Mouse (Mus musculus): Measurements from ENCODE around the gene Gna15. TPM values are rescaled to one million over a fixed set of nuclear protein-coding genes. Genes with fewer than 3 reads are reported as not detected.
A peak's percentile ranks its signal among the peaks of the same experiment; 100 is the strongest.

Gene Gna15
- polyA plus RNA-seq, 1 experiment from 2014 or later: 0.84 TPM

DNA sequence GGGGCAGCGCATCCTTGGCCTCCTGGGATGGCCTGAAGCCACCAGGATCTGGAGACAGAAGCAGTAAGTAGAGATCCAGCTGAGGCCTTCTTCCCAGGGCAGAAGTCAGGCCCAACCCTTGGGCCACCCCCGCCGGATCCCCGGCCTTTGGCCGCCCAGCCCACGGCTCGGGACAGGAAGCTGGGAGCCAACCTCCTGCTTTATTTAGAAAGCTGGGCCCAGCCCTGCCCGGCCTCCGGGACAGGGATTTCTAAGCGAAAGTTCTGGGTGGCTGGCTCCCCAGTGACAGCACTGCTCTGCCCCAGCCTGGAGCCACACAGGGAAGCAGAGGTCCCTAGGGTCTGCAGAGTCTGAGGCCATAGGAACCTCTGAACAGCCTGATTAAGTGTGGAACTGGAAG is 17.8 kb upstream of the Gna15 start:
- Histone ChIP-seq H3K4me1 (replicated peaks; ENCODE audit: control insufficient read depth, insufficient read depth, low read length) (peaks cover 36% of the 10 kb centered on the region), H3K4me2 (ENCODE audit: low read length) (peak overlapping the region; percentile 95; the same call in 1 of the 2 replicates), H3K4me3 (ENCODE audit: low read depth, low read length) (no peak overlapping the region), H3K9me3 (ENCODE audit: control insufficient read depth, low read length) (no peaks in the 10 kb centered on the region), H3K9ac (ENCODE audit: low read length) (peak overlapping the region; percentile 23; the same call in 1 of the 2 replicates), H3K27ac (ENCODE audit: low read depth) (no peak overlapping the region), H3K36me3 (ENCODE audit: control insufficient read depth, insufficient read depth, low read length) (peaks cover 20% of the 10 kb centered on the region), H3K27me3 (replicated peaks; ENCODE audit: control insufficient read depth, insufficient read depth, low read length) (no peaks in the 10 kb centered on the region)
- DNase-seq (ENCODE audit: low spot score) (no peak), ATAC-seq (replicated peaks; ENCODE audit: low FRiP score, low TSS enrichment, low read depth) (no peak)
- WGBS: 66% methylated on average over 10 of the region's 10 CpGs

DNA sequence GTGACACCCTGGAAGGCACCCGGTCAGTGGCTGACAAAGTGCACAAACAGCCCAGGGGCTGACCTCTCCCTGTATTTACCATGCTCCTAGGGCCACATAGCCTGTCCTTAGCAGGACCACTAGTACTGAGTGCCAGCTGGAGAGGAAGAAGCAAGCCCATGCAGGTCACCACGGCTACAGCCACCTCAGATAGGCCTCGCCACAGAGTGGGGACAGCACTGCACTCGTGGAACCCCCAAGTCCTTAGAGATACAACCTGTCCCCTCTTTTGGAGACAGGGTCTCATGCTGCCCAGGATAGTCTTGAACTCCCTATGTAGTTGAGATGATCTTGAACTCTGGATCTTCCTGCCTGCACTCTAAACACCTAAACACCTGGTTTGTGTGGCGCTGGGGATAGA is 17.3 kb upstream of the Gna15 start:
- DNase-seq (ENCODE audit: low spot score): no peak
- Histone ChIP-seq H3K27ac (ENCODE audit: low read depth) (no peak overlapping the region), H3K4me1 (replicated peaks; ENCODE audit: control insufficient read depth, insufficient read depth, low read length) (peaks cover 36% of the 10 kb centered on the region), H3K4me3 (ENCODE audit: low read depth, low read length) (no peak overlapping the region), H3K27me3 (replicated peaks; ENCODE audit: control insufficient read depth, insufficient read depth, low read length) (no peaks in the 10 kb centered on the region), H3K4me2 (ENCODE audit: low read length) (no peak overlapping the region), H3K9me3 (ENCODE audit: control insufficient read depth, low read length) (no peaks in the 10 kb centered on the region), H3K9ac (ENCODE audit: low read length) (peak overlapping the region; percentile 23; the same call in 1 of the 2 replicates), H3K36me3 (ENCODE audit: control insufficient read depth, insufficient read depth, low read length) (peaks cover 20% of the 10 kb centered on the region)
- no peak for ATAC-seq (replicated peaks; ENCODE audit: low FRiP score, low TSS enrichment, low read depth)
- 88% methylated on average over 5 of the region's 5 CpGs for WGBS

DNA sequence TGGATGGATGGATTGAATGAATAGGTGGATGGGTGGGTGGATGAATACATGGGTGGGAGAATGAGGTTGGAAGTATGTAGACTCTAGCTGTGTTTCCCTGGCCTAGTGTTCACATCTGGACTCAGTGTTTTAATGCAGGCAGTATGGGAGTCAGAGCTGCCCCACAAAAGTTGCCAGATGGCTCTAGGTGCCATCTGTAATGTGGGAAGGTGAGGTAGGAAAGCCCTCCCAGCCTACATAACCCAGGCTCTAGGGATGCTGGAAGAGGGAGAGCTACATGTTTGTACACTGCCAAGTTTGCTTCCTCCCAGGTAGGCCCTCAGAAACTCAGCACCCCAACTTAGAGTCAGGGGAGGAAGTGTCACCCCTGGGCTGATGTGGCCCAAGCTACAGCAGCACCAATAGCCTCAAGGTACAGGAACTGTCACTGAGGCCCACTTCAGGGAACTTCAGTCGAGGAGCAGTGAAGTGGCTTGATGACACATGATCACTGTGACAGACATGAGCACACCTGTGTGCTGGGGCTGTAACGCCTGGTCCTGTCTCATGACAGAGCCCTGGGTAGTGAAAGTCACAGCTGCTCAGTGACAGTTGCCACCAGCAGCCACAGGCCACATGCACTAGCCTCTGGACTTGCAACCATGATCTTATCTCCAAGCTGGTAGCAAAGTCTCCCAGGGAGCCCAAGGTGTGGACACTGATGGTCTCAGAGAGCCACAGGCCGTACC is 14.5 kb upstream of the Gna15 start:
- Histone ChIP-seq H3K27me3 (replicated peaks; ENCODE audit: control insufficient read depth, insufficient read depth, low read length) (no peaks in the 10 kb centered on the region), H3K27ac (ENCODE audit: low read depth) (no peak overlapping the region), H3K9ac (ENCODE audit: low read length) (no peak overlapping the region), H3K9me3 (ENCODE audit: control insufficient read depth, low read length) (no peaks in the 10 kb centered on the region), H3K4me1 (replicated peaks; ENCODE audit: control insufficient read depth, insufficient read depth, low read length) (peaks cover 21% of the 10 kb centered on the region), H3K36me3 (ENCODE audit: control insufficient read depth, insufficient read depth, low read length) (peaks cover 24% of the 10 kb centered on the region), H3K4me3 (ENCODE audit: low read depth, low read length) (no peak overlapping the region), H3K4me2 (ENCODE audit: low read length) (no peak overlapping the region)
- DNase-seq (ENCODE audit: low spot score) (no peak), ATAC-seq (replicated peaks; ENCODE audit: low FRiP score, low TSS enrichment, low read depth) (no peak)
- WGBS: 79% methylated on average over 3 of the region's 3 CpGs

DNA sequence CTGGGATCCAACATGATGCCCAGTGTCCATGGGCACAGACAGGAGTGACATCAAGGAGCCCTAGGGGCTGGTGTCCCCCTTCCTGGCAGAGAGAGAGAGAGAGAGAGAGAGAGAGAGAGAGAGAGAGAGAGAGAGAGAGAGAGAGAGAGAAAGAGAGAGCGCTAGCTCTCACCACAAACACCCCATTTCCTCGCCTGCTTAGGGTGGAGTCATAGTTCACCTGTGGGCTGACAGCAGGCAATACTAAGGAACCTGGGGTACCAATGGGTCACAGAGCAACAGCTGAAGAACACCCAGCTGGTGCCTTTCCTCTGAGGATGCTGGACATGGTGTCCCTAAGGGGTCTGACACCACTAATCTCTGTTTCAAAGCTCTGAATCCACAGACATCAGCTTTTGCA is 13.4 kb upstream of the Gna15 start:
- Histone ChIP-seq H3K9ac (ENCODE audit: low read length) (no peak overlapping the region), H3K4me1 (replicated peaks; ENCODE audit: control insufficient read depth, insufficient read depth, low read length) (peaks cover 10% of the 10 kb centered on the region), H3K4me3 (ENCODE audit: low read depth, low read length) (no peak overlapping the region), H3K27me3 (replicated peaks; ENCODE audit: control insufficient read depth, insufficient read depth, low read length) (no peaks in the 10 kb centered on the region), H3K9me3 (ENCODE audit: control insufficient read depth, low read length) (no peaks in the 10 kb centered on the region), H3K27ac (ENCODE audit: low read depth) (no peak overlapping the region), H3K4me2 (ENCODE audit: low read length) (no peak overlapping the region), H3K36me3 (ENCODE audit: control insufficient read depth, insufficient read depth, low read length) (peaks cover 30% of the 10 kb centered on the region)
- 78% methylated on average over 2 of the region's 2 CpGs for WGBS
- DNase-seq (ENCODE audit: low spot score) (no peak), ATAC-seq (replicated peaks; ENCODE audit: low FRiP score, low TSS enrichment, low read depth) (no peak)

DNA sequence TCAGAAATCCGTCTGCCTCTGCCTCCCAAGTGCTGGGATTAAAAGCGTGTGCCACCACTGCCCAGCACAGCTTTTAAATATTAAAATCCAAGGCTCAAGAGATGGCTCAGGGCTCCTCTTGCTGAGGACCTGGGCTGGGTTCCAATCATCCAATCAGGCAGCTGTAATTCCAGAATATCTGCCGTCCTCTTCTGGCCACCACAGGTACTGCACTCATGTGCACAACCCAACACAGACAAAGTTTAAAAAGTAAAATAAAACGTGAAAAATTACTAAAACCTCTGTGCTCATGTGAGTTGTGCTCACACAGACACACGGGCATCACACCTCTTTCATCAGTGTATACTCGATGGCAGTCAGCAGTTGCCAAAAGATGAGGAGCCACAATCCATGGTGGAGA is 12.7 kb upstream of the Gna15 start:
- Histone ChIP-seq H3K36me3 (ENCODE audit: control insufficient read depth, insufficient read depth, low read length) (peaks cover 37% of the 10 kb centered on the region), H3K9ac (ENCODE audit: low read length) (no peak overlapping the region), H3K4me1 (replicated peaks; ENCODE audit: control insufficient read depth, insufficient read depth, low read length) (peaks cover 3% of the 10 kb centered on the region), H3K4me2 (ENCODE audit: low read length) (no peak overlapping the region), H3K27ac (ENCODE audit: low read depth) (no peak overlapping the region), H3K4me3 (ENCODE audit: low read depth, low read length) (no peak overlapping the region), H3K27me3 (replicated peaks; ENCODE audit: control insufficient read depth, insufficient read depth, low read length) (no peaks in the 10 kb centered on the region), H3K9me3 (ENCODE audit: control insufficient read depth, low read length) (no peaks in the 10 kb centered on the region)
- 76% methylated on average over 6 of the region's 6 CpGs for WGBS
- no peak for DNase-seq (ENCODE audit: low spot score)
- no peak for ATAC-seq (replicated peaks; ENCODE audit: low FRiP score, low TSS enrichment, low read depth)

DNA sequence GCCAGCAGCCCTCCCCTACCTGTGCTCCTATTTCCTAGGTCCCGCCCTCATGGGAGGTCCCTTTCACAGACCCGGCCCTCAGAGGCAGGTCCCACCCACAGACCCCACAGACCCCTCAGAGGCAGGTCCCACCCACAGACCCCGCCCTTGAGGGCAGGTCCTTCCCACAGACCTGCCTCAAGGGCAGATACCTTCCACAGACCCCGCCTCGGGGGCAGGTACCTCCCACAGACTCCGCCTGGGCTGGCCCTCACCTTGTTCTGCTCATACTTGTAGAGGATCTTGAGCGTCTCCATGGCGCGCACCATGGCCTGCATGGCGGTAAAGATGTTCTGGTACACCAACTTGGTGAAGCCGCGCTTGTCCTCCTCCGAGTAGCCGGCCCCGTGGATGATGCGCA is 10.8 kb upstream of the Gna15 start:
- H3K9me3 ChIP-seq (ENCODE audit: control insufficient read depth, low read length): no peaks in the 10 kb centered on the region
- no peak overlapping the region for H3K4me2 ChIP-seq (ENCODE audit: low read length)
- H3K36me3 ChIP-seq (ENCODE audit: control insufficient read depth, insufficient read depth, low read length): peaks cover 50% of the 10 kb centered on the region
- no peak overlapping the region for H3K27ac ChIP-seq (ENCODE audit: low read depth)
- no peaks in the 10 kb centered on the region for H3K4me1 ChIP-seq (replicated peaks; ENCODE audit: control insufficient read depth, insufficient read depth, low read length)
- no peak overlapping the region for H3K9ac ChIP-seq (ENCODE audit: low read length)
- ATAC-seq (replicated peaks; ENCODE audit: low FRiP score, low TSS enrichment, low read depth) (peak; percentile 54), DNase-seq (ENCODE audit: low spot score) (no peak)
- no peaks in the 10 kb centered on the region for H3K27me3 ChIP-seq (replicated peaks; ENCODE audit: control insufficient read depth, insufficient read depth, low read length)
- H3K4me3 ChIP-seq (ENCODE audit: low read depth, low read length): no peak overlapping the region
- 48% methylated on average over 15 of the region's 16 CpGs for WGBS

DNA sequence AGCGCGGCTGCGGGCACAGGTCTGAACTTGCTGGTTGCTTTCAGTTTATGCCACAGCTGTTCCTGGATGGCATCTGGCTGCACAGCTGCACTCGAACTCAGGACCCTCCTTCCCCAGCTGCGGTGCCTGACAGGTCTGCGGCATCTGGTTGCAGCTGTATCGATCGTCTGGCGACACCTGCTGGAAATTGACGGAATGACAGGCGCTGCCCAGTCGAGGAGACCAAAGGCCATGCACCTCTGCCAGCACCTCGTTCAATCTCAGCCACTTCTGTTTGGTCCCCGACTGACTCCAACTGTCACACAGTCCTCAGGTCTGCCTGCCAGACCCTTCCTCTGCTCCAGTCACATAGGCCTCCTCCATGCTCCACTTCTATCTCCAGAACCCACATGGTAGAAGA is 2.8 kb upstream of the Gna15 start:
- no peaks in the 10 kb centered on the region for H3K27me3 ChIP-seq (replicated peaks; ENCODE audit: control insufficient read depth, insufficient read depth, low read length)
- no peak overlapping the region for H3K4me2 ChIP-seq (ENCODE audit: low read length)
- H3K9me3 ChIP-seq (ENCODE audit: control insufficient read depth, low read length): no peaks in the 10 kb centered on the region
- no peak overlapping the region for H3K4me3 ChIP-seq (ENCODE audit: low read depth, low read length)
- H3K27ac ChIP-seq (ENCODE audit: low read depth): no peak overlapping the region
- no peak overlapping the region for H3K9ac ChIP-seq (ENCODE audit: low read length)
- peaks cover 7% of the 10 kb centered on the region for H3K4me1 ChIP-seq (replicated peaks; ENCODE audit: control insufficient read depth, insufficient read depth, low read length)
- H3K36me3 ChIP-seq (ENCODE audit: control insufficient read depth, insufficient read depth, low read length): peaks cover 30% of the 10 kb centered on the region
- ATAC-seq (replicated peaks; ENCODE audit: low FRiP score, low TSS enrichment, low read depth) (0 out of 2 replicates have a peak, but pooled peaks have one; percentile 9), DNase-seq (ENCODE audit: low spot score) (peak; percentile 92)
- 17% methylated on average over 14 of the region's 14 CpGs for WGBS

DNA sequence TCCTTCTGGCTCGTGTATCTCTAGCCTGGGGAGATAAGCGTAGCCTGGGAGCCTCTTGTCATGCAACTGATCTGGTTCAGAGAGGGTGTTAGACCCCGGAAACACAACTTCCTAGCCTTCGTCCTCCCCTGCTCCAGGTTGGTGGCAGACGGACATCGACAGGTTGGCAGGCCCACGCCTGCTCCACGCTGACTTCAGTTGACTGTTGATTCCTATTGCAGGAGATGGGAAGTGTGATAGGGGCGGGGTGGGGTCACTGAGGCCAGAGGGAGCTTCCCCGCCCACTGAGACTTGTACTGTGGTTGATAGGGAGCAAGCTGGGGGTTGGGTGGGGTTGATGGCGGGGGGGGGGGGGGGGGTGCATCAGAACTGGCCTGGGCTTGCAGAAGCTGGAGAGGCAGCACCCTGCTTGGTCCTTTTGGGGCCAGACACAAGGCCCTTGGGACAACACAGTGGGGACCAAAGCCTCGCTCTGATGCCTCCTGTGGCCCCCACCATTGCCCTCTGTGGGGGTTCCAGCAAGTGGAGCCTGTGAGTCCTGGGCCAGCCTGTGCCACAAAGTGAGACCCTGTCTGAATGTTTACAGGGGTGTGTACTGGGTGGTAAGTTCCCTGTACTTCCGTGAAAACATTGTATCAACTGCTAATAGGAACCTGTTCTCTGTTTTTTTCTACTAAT is 1.1 kb upstream of the Gna15 start:
- Histone ChIP-seq H3K27ac (ENCODE audit: low read depth) (no peak overlapping the region), H3K4me2 (ENCODE audit: low read length) (no peak overlapping the region), H3K36me3 (ENCODE audit: control insufficient read depth, insufficient read depth, low read length) (peaks cover 15% of the 10 kb centered on the region), H3K4me1 (replicated peaks; ENCODE audit: control insufficient read depth, insufficient read depth, low read length) (peaks cover 7% of the 10 kb centered on the region), H3K4me3 (ENCODE audit: low read depth, low read length) (no peak overlapping the region), H3K9me3 (ENCODE audit: control insufficient read depth, low read length) (no peaks in the 10 kb centered on the region), H3K27me3 (replicated peaks; ENCODE audit: control insufficient read depth, insufficient read depth, low read length) (no peaks in the 10 kb centered on the region), H3K9ac (ENCODE audit: low read length) (no peak overlapping the region)
- 56% methylated on average over 12 of the region's 13 CpGs for WGBS
- DNase-seq (ENCODE audit: low spot score) (no peak), ATAC-seq (replicated peaks; ENCODE audit: low FRiP score, low TSS enrichment, low read depth) (no peak)
